Mouse (Mus musculus) inflammation-experienced regulatory T-cells (primary cell): ENCODE data around the gene Eepd1. TPM values are rescaled to one million over a fixed set of nuclear protein-coding genes. Genes with fewer than 3 reads are reported as not detected.

Source experiments
- polyA plus RNA-seq, 2 experiments: library from polyadenylated mRNA; unstranded; fragments of 100-300 nt; shearing (Covaris generic); gene quantifications; one replicate each; pipeline ENCODE4 v1.2.1; 2017

Eepd1 gene
- 1 to 10 TPM; 1.6 to 2.4 TPM for polyA plus RNA-seq

DNA sequence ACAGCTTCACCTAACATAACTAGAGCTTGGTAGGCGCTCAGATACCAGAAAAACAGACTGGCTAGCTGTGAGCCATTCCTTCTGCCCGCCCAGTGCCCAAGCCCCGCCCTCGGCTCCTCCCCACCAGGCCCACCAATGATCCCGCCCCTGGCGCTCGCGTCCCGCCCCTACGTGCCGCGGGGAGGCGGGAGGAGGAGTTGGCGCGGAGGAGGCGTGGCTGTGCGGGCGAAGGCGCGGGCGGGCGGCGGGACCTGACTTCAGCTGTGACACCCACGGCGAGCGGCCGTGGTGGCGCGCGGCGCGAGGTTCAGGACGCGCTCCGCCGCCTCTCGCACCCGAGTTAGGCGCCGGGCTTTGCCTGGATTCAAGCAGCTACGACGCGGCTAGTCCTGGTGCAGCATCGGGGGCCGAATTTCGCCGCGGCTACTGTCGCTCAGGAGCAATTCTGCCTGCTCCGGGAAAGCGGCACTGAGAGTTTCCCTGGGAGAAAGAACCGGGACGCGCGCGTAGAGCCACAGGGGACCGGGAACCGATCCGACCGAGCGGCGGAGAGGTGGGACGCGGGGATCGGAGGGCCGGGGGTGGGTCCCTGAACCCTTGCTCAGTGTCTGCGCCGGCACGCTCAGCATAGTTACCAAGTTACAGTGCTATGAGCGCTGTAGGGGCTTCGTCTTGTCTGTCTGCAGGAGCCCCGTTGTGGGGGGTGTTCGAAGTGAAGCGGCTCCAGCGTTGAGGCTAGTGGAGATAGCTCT is at the start of gene Eepd1:
Gene Eepd1 (plus strand): TSS at position 204 of the 752 bp plus-strand sequence.

Other genes starting within 250 kb of the Eepd1 start
- gene Sept7, start 229.1 kb upstream of the Eepd1 start, polyA plus RNA-seq = 100 to 1,000 TPM; 311 to 359 TPM